Mouse (Mus musculus) E14TG2a.4 (cell line): ENCODE results near the gene Ifitm10.

ENCODE experiments used
- CTCF ChIP-seq: conservative IDR thresholded peaks from 2 replicates; pipeline ENCODE4 v1.5.1; 2014; ENCODE audit warnings: low read length
- NANOG ChIP-seq: IDR thresholded peaks from 2 replicates; pipeline ENCODE4 v1.6.1; 2014; ENCODE audit warnings: borderline replicate concordance, low read length, mixed read lengths
- POU5F1 ChIP-seq: IDR thresholded peaks from 2 replicates; pipeline ENCODE4 v1.6.1; 2014; ENCODE audit warnings: low read length, borderline replicate concordance

DNA sequence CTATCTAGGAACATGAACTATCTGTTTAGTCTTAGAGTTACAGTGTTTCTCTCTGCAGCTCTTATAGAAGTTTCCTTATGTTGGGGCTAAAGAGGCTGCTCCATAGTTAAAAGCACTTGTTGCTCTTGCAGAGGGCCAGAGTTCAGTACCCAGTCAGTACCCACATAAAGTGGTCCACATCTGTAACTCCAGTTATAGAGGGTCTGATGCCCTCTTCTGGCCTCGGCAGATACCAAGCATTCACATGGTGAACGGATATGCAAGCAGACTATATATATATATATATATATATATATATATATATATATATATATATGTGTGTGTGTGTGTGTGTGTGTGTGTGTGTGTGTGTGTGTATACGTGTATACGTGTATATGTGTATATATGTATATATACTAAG is 34.4 kb upstream of the Ifitm10 start:
- TF ChIP-seq CTCF, result no peak
- no peak for TF ChIP-seq NANOG
- no peak for TF ChIP-seq POU5F1
